Mouse (Mus musculus) thymus, adult 2 months (tissue): ENCODE data around the gene Gm42791. TPM values are rescaled to one million over a fixed set of nuclear protein-coding genes. Genes with fewer than 3 reads are reported as not detected.

Experiments used
- DNase-seq: peaks from one replicate; pipeline ENCODE4 v3.0.0; 2021
- H3K27ac ChIP-seq: fragments of 200-500 bp; 2 replicates; pipeline ENCODE4 v1.5.1; 2012; ENCODE audit warnings: low read length, control low read depth; ENCODE audit not compliant: control insufficient read depth, insufficient read depth
- H3K27me3 ChIP-seq: fragments of 200-500 bp; 2 replicates; pipeline ENCODE4 v1.6.1; 2012; ENCODE audit warnings: mild to moderate bottlenecking, low read length, moderate library complexity, mixed read lengths; ENCODE audit not compliant: control insufficient read depth, insufficient read depth
- H3K36me3 ChIP-seq: fragments of 200-500 bp; 2 replicates; pipeline ENCODE4 v1.6.1; 2012; ENCODE audit warnings: mild to moderate bottlenecking, low read length, moderate library complexity; ENCODE audit not compliant: control insufficient read depth, insufficient read depth
- H3K4me1 ChIP-seq: fragments of 200-500 bp; replicated peaks from 2 replicates; pipeline ENCODE4 v1.6.1; 2012; ENCODE audit warnings: low read length; ENCODE audit not compliant: control insufficient read depth, insufficient read depth
- H3K4me3 ChIP-seq: fragments of 200-500 bp; 2 replicates; pipeline ENCODE4 v1.5.1; 2012; ENCODE audit warnings: mild to moderate bottlenecking, low read length, control low read depth, moderate library complexity; ENCODE audit not compliant: control insufficient read depth, insufficient read depth
- CTCF ChIP-seq: fragments of 200-500 bp; IDR thresholded peaks from 2 replicates; pipeline ENCODE4 v1.5.1; 2012; ENCODE audit warnings: mild to moderate bottlenecking, control low read depth, low read length, moderate library complexity, borderline replicate concordance; ENCODE audit not compliant: control insufficient read depth, poor library complexity, insufficient read depth; ENCODE audit errors: extremely low read depth
- POLR2A ChIP-seq: fragments of 200-500 bp; IDR thresholded peaks from 2 replicates; pipeline ENCODE4 v1.6.1; 2012; ENCODE audit warnings: mild to moderate bottlenecking, low read length, control low read depth, moderate library complexity; ENCODE audit not compliant: control insufficient read depth, poor library complexity, insufficient read depth; ENCODE audit errors: extremely low read depth
- WGBS: fragments of 180-500 bp; shearing (Covaris S2); methylation state at CpG from one replicate; pipeline ENCODE4 v1.1.7; 2018; 5-methylcytosine and 5-hydroxymethylcytosine counted together
- polyA plus RNA-seq: library from polyadenylated mRNA; depleted of rRNA; stranded (reverse); fragments of >200 nt; gene quantifications from 2 replicates; pipeline ENCODE4 v1.2.3, GENCODE M21; 2012

The Gm42791 gene
- polyA plus RNA-seq, 1 experiment = not detected

GRCm38 (mm10) chr5:148982396-148982795 lies 12.6 kb downstream of the Gm42791 start:
- WGBS = 96% methylated on average over 7 of the region's 7 CpGs
- Histone ChIP-seq H3K27ac (no peak overlapping the region), H3K4me3 (no peak overlapping the region), H3K36me3 (no peaks in the 10 kb centered on the region), H3K4me1 (peaks cover 25% of the 10 kb centered on the region), H3K27me3 (no peaks in the 10 kb centered on the region)
- TF ChIP-seq CTCF (no peak), POLR2A (no peak)
- no peak for DNase-seq

GRCm38 (mm10) chr5:148980607-148981006 lies 14.3 kb downstream of the Gm42791 start:
- H3K36me3 ChIP-seq = no peaks in the 10 kb centered on the region
- 78% methylated on average over 6 of the region's 6 CpGs for WGBS
- DNase-seq = no peak
- H3K27ac ChIP-seq = no peak overlapping the region
- no peak overlapping the region for H3K4me3 ChIP-seq
- H3K4me1 ChIP-seq = peaks cover 32% of the 10 kb centered on the region
- no peak for TF ChIP-seq CTCF
- H3K27me3 ChIP-seq = no peaks in the 10 kb centered on the region

- Histone ChIP-seq H3K4me1 (peaks cover 43% of the 10 kb centered on the region), H3K27ac (peak overlapping the region; percentile 97), H3K4me3 (no peak overlapping the region), H3K36me3 (no peaks in the 10 kb centered on the region), H3K27me3 (no peaks in the 10 kb centered on the region)
- 31% methylated on average over 18 of the region's 18 CpGs for WGBS
- DNase-seq = peak; percentile 44
- TF ChIP-seq POLR2A = no peak
- TF ChIP-seq CTCF = no peak
Measured at GRCm38 (mm10) chr5:148978458-148979165, 16.3 kb downstream of the Gm42791 start.

- peak; percentile 61 for DNase-seq
Measured at GRCm38 (mm10) chr5:148977698-148978457, 17.1 kb downstream of the Gm42791 start.

GRCm38 (mm10) chr5:148976876-148977275 lies 18.1 kb downstream of the Gm42791 start:
- 6% methylated on average over 8 of the region's 8 CpGs for WGBS
- Histone ChIP-seq H3K4me3 (no peak overlapping the region), H3K27me3 (no peaks in the 10 kb centered on the region), H3K4me1 (peaks cover 46% of the 10 kb centered on the region), H3K27ac (peak overlapping the region; percentile 97), H3K36me3 (no peaks in the 10 kb centered on the region)
- TF ChIP-seq CTCF (no peak), POLR2A (no peak)
- peak; percentile 89 for DNase-seq

More at GRCm38 (mm10) chr5:148977698-148978457, 17.1 kb downstream of the Gm42791 start:
- TF ChIP-seq POLR2A (no peak), CTCF (no peak)
- Histone ChIP-seq H3K4me3 (no peak overlapping the region), H3K36me3 (no peaks in the 10 kb centered on the region), H3K4me1 (peaks cover 45% of the 10 kb centered on the region), H3K27ac (peak overlapping the region; percentile 97), H3K27me3 (no peaks in the 10 kb centered on the region)
- WGBS = 7% methylated on average over 14 of the region's 14 CpGs

GRCm38 (mm10) chr5:148975035-148975434 lies 19.9 kb downstream of the Gm42791 start:
- Histone ChIP-seq H3K27me3 (no peaks in the 10 kb centered on the region), H3K4me1 (peaks cover 50% of the 10 kb centered on the region), H3K36me3 (no peaks in the 10 kb centered on the region), H3K4me3 (no peak overlapping the region), H3K27ac (peak overlapping the region; percentile 1; the same call in 1 of the 2 replicates)
- DNase-seq = no peak
- WGBS = 97% methylated on average over 12 of the region's 12 CpGs
- TF ChIP-seq CTCF (no peak), POLR2A (no peak)
